8 mouse cellular contexts compared by ENCODE assay signal in genomic region chr16:30977186-30977585, GRCm38 (mm10).
DNase-seq lines count a peak whose midpoint lies in the region; ATAC-seq and TF ChIP-seq lines count a peak whose summit lies in the region.

No protein-coding gene starts in this region.

- TF ChIP-seq POLR2A in cortical plate, adult 2 months (IDR thresholded peaks at IDR 0.05; ENCODE audit: extremely low read depth, insufficient read depth, low read length): peak; percentile 67; the same call in 1 of the 2 replicates

- H3K27ac ChIP-seq in cortical plate, adult 2 months (ENCODE audit: insufficient read depth, low read length): no peak overlapping the region

- peak; percentile 96 for DNase-seq in ZHBTc4 (ENCODE audit: low read depth, low spot score)
- DNase-seq in gastrocnemius, postnatal 10 days: peak; percentile 91
- peak; percentile 92 for DNase-seq in induced T-regulatory cell, adult 2 months (ENCODE audit: low read depth)
- peak; percentile 85 to 96 for DNase-seq in left cerebral cortex, adult 9 months (ENCODE audit: low spot score in 2 of 2)
- DNase-seq in right cerebral cortex, postnatal 14 days: peak; percentile 94
- peak; percentile 87 to 92 for DNase-seq in urinary bladder, postnatal 36 days (ENCODE audit: low spot score in 2 of 2)

- H3K4me3 ChIP-seq in cortical plate, adult 2 months (ENCODE audit: insufficient read depth, low read length): no peak overlapping the region

- H3K4me1 ChIP-seq in cortical plate, adult 2 months (ENCODE audit: control insufficient read depth, insufficient read depth, low read length): no peaks in the 10 kb centered on the region; the same call in 1 of the 2 replicates

- TF ChIP-seq CTCF in cortical plate, adult 2 months (IDR thresholded peaks at IDR 0.05; ENCODE audit: extremely low read depth, insufficient read depth, low read length): peak; percentile 99

- ATAC-seq in megakaryocyte progenitor cell, adult 5-6 weeks (replicated peaks; ENCODE audit: poor library complexity): peak; percentile 95
